Comparison of ENCODE assay signal across 9 mouse cellular contexts in genomic region chr10:125265467-125265866, GRCm38 (mm10).
DNase-seq lines count a peak whose midpoint lies in the region; ATAC-seq lines count a peak whose summit lies in the region.
"Had no signal": no experiment of that assay in that cellular context is flagged by ENCODE, and none has a peak within 500 bp of the region (broad histone marks: within the 10 kb centered on the region; RNA-seq: fewer than 3 reads in every experiment).

No protein-coding gene starts in this region.

- no peak overlapping the region for H3K9ac ChIP-seq in forebrain, embryonic 14.5 days (ENCODE audit: low read length)
- H3K9ac ChIP-seq in forebrain, embryonic 12.5 days, result no peak overlapping the region
- H3K9ac ChIP-seq in midbrain, embryonic 11.5 days (ENCODE audit: low read length), result no peak overlapping the region
- no peak overlapping the region for H3K9ac ChIP-seq in midbrain, embryonic 15.5 days
- no peak overlapping the region for H3K9ac ChIP-seq in forebrain, embryonic 16.5 days (replicated peaks; ENCODE audit: low read depth, low read length)

- no peak overlapping the region for H3K4me3 ChIP-seq in forebrain, embryonic 14.5 days (ENCODE audit: low read depth, low read length)
- H3K4me3 ChIP-seq in forebrain, embryonic 12.5 days (replicated peaks), result no peak overlapping the region
- no peak overlapping the region for H3K4me3 ChIP-seq in midbrain, embryonic 11.5 days (ENCODE audit: low read depth, low read length)
- H3K4me3 ChIP-seq in midbrain, embryonic 15.5 days, result no peak overlapping the region
- no peak overlapping the region for H3K4me3 ChIP-seq in forebrain, embryonic 16.5 days (replicated peaks; ENCODE audit: low read length)
- H3K4me3 ChIP-seq: layer of hippocampus, adult 2 months had no signal

- no peaks in the 10 kb centered on the region for H3K9me3 ChIP-seq in forebrain, embryonic 14.5 days (replicated peaks; ENCODE audit: control insufficient read depth, low read length)
- H3K9me3 ChIP-seq in forebrain, embryonic 12.5 days, result no peaks in the 10 kb centered on the region
- no peaks in the 10 kb centered on the region for H3K9me3 ChIP-seq in midbrain, embryonic 11.5 days (ENCODE audit: control insufficient read depth, low read length)
- no peaks in the 10 kb centered on the region for H3K9me3 ChIP-seq in midbrain, embryonic 15.5 days
- no peaks in the 10 kb centered on the region for H3K9me3 ChIP-seq in forebrain, embryonic 16.5 days (ENCODE audit: control insufficient read depth, low read length)

- no peak overlapping the region for H3K27ac ChIP-seq in forebrain, embryonic 14.5 days (ENCODE audit: low read depth, low read length)
- H3K27ac ChIP-seq in forebrain, embryonic 12.5 days, result no peak overlapping the region
- no peak overlapping the region for H3K27ac ChIP-seq in midbrain, embryonic 11.5 days (ENCODE audit: low read depth, low read length)
- no peak overlapping the region for H3K27ac ChIP-seq in midbrain, embryonic 15.5 days
- H3K27ac ChIP-seq in forebrain, embryonic 16.5 days (ENCODE audit: low read length), result no peak overlapping the region
- H3K27ac ChIP-seq: layer of hippocampus, adult 2 months had no signal

- H3K4me1 ChIP-seq in forebrain, embryonic 14.5 days (ENCODE audit: control insufficient read depth, insufficient read depth, low read length), result no peaks in the 10 kb centered on the region
- no peaks in the 10 kb centered on the region for H3K4me1 ChIP-seq in forebrain, embryonic 12.5 days
- no peaks in the 10 kb centered on the region for H3K4me1 ChIP-seq in midbrain, embryonic 11.5 days (ENCODE audit: control insufficient read depth, insufficient read depth, low read length)
- no peaks in the 10 kb centered on the region for H3K4me1 ChIP-seq in midbrain, embryonic 15.5 days
- peaks cover 3% of the 10 kb centered on the region for H3K4me1 ChIP-seq in forebrain, embryonic 16.5 days (replicated peaks; ENCODE audit: control insufficient read depth, insufficient read depth, low read length)

- no peak overlapping the region for H3K4me2 ChIP-seq in forebrain, embryonic 14.5 days (ENCODE audit: low read length)
- no peak overlapping the region for H3K4me2 ChIP-seq in forebrain, embryonic 12.5 days
- H3K4me2 ChIP-seq in midbrain, embryonic 11.5 days, result no peak overlapping the region
- no peak overlapping the region for H3K4me2 ChIP-seq in midbrain, embryonic 15.5 days
- H3K4me2 ChIP-seq in forebrain, embryonic 16.5 days (ENCODE audit: low read length), result no peak overlapping the region

- 72% methylated on average over 14 of the region's 14 CpGs for WGBS in forebrain, embryonic 14.5 days
- 87% methylated on average over 14 of the region's 14 CpGs for WGBS in forebrain, embryonic 12.5 days
- 93% methylated on average over 14 of the region's 14 CpGs for WGBS in midbrain, embryonic 11.5 days
- WGBS in midbrain, embryonic 15.5 days, result 81% methylated on average over 14 of the region's 14 CpGs
- 65% methylated on average over 14 of the region's 14 CpGs for WGBS in forebrain, embryonic 16.5 days

- no peaks in the 10 kb centered on the region for H3K27me3 ChIP-seq in forebrain, embryonic 14.5 days (replicated peaks; ENCODE audit: control insufficient read depth, insufficient read depth, low read length)
- H3K27me3 ChIP-seq in forebrain, embryonic 12.5 days, result no peaks in the 10 kb centered on the region
- no peaks in the 10 kb centered on the region for H3K27me3 ChIP-seq in midbrain, embryonic 11.5 days (ENCODE audit: control insufficient read depth, insufficient read depth, low read length)
- no peaks in the 10 kb centered on the region for H3K27me3 ChIP-seq in midbrain, embryonic 15.5 days (replicated peaks)
- H3K27me3 ChIP-seq in forebrain, embryonic 16.5 days (replicated peaks; ENCODE audit: control insufficient read depth, insufficient read depth, low read length), result no peaks in the 10 kb centered on the region

- no peaks in the 10 kb centered on the region for H3K36me3 ChIP-seq in forebrain, embryonic 14.5 days (ENCODE audit: control insufficient read depth, insufficient read depth, low read length)
- H3K36me3 ChIP-seq in forebrain, embryonic 12.5 days (replicated peaks), result no peaks in the 10 kb centered on the region
- H3K36me3 ChIP-seq in midbrain, embryonic 11.5 days (ENCODE audit: control insufficient read depth, insufficient read depth, low read length), result no peaks in the 10 kb centered on the region
- no peaks in the 10 kb centered on the region for H3K36me3 ChIP-seq in midbrain, embryonic 15.5 days (replicated peaks)
- H3K36me3 ChIP-seq in forebrain, embryonic 16.5 days (ENCODE audit: control insufficient read depth, insufficient read depth), result no peaks in the 10 kb centered on the region

- peak; percentile 52 for DNase-seq in forebrain, embryonic 14.5 days (ENCODE audit: low spot score)
- DNase-seq in midbrain, embryonic 11.5 days (ENCODE audit: low spot score, missing footprints), result peak; percentile 76
- peak; percentile 34 for DNase-seq in lung, postnatal 25 days (ENCODE audit: low spot score)
- DNase-seq in T-cell, adult 2 months (ENCODE audit: low spot score), result no peak
- DNase-seq in neural tube, embryonic 10.5 days (ENCODE audit: extremely low spot score, low spot score), result no peak

- peak; percentile 48 for ATAC-seq in forebrain, embryonic 14.5 days
- ATAC-seq in forebrain, embryonic 12.5 days (ENCODE audit: low FRiP score), result no peak
- ATAC-seq in midbrain, embryonic 11.5 days (ENCODE audit: low FRiP score), result no peak
- ATAC-seq in midbrain, embryonic 15.5 days (replicated peaks), result no peak
- peak; percentile 43; the same call in 1 of the 2 replicates for ATAC-seq in forebrain, embryonic 16.5 days

Comparison
In these comparisons a context has a peak if more than half of its experiments do, and no peak if none do; other contexts are left out.
1. ATAC-seq: peak in forebrain, embryonic 14.5 days (single experiment) and forebrain, embryonic 16.5 days (single experiment); none in forebrain, embryonic 12.5 days (single experiment), midbrain, embryonic 11.5 days (single experiment) and midbrain, embryonic 15.5 days (single experiment).
2. DNase-seq: peak in forebrain, embryonic 14.5 days (single experiment), midbrain, embryonic 11.5 days (single experiment) and lung, postnatal 25 days (single experiment); none in T-cell, adult 2 months (single experiment) and neural tube, embryonic 10.5 days (single experiment).